Mouse (Mus musculus) embryo, embryonic 10 days (tissue): ENCODE results near the gene Cfap97d1.

Experiments
- DNase-seq: peaks from one replicate; pipeline ENCODE4 v3.0.0-alpha.2; 2015; ENCODE audit warnings: low spot score

The Cfap97d1 gene

GRCm38 (mm10) chr11:102011510-102011909 lies 27.4 kb downstream of the Cfap97d1 start:
- DNase-seq = no peak

- no peak for DNase-seq
Observed at GRCm38 (mm10) chr11:102013201-102013600, 29.1 kb downstream of the Cfap97d1 start.

GRCm38 (mm10) chr11:102015472-102015871 lies 31.4 kb downstream of the Cfap97d1 start:
- no peak for DNase-seq

DNA sequence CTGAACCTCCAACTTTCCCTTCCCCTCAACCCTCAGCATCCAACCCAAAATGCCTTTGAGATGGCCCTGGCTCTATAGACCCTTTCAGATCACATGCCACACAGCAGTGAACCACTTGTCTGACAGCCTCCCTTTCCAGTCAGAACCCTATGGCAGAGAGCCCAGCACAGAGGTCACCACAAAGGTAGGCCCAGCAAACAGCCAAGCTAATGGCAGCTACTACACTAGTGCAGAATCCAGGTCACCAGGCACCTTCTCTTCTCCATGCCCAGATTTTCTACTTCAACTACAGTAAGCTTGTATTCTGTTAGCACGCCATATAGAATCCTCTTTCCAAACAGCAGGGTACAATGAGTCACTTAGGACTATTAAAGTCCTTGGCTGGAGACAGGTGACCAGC lies 32.1 kb downstream of the Cfap97d1 start:
- DNase-seq = no peak

- no peak for DNase-seq
Observed at GRCm38 (mm10) chr11:102019736-102020135, 35.7 kb downstream of the Cfap97d1 start.

DNA sequence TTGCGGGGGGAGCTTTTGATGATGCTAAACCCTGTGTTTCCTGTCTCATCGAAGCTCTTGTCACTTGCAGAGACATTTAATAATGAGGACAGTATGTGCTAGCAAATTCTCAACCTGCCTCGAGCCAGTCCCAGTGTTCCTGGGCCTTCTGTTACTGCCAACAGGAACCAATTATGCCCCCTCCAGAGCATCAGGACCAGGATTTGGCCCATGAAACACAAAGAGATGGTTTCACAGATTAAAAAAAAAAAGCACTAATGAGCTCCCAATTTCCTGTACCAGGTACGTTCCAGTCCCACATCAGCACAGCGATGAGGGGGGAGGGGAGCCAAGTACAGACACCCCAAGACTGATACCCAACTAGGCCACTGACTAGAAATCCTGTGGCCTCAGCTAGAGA lies 37.1 kb downstream of the Cfap97d1 start:
- DNase-seq = no peak

DNA sequence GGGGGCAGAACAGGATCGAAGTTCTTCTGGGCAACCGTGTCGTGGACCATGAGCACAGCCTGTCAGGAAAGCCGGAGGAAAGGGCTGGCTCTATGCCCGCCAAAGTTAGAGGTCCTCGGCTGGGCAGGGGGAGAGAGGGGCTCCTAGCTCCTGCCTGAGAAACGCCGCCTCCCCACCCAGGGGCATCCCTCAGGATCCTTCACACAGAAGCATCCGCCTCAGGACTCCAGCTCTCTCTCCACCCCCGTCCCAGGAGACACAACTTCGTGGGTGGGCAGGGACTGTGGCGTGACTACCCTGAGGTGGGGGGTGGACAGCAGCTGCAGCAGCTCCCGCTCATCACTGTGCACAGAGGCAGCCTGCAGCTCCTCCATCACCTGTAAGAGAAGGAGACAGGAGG lies 39.3 kb downstream of the Cfap97d1 start:
- DNase-seq = no peak

- DNase-seq = no peak
Observed at GRCm38 (mm10) chr11:102024084-102024758, 40.1 kb downstream of the Cfap97d1 start.

DNA sequence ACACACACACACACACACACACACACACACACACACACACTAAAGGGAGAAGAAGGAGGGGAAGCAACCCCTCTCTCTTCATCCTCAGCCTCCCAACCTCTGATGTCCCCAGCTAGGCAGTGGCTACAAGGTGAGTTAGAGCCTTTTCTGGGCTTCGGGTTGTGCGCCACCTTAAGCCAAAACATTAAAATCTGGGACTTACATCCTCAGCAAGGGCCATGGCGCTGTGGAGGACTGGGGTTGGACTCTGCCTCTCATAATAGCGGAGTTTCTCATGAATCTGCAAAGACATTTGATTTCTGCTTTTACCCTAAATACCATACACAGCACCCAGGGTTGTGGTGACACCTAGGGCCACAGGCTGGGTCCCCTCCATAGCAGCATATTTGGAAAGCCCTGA lies 40.8 kb downstream of the Cfap97d1 start:
- DNase-seq = no peak

DNA sequence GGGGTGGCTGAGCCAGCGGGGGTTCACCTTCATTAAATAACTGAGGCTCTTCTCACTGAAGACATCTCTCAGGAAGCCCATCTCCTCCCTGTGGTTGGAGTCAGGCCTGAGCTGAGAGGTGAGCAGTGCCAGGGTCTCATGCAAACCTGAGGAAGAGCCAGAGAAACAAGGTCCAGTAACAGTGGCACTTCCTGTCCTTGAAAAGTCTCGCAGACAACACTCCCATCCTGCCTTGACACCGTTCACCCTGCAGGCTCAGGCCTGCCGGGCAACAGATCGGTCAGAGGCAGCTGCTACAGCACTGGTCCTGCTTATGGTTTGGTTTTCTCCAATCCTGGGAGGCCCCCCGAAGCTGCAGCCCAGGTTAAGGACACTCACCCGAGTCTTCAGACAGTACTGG lies 41.3 kb downstream of the Cfap97d1 start:
- no peak for DNase-seq

GRCm38 (mm10) chr11:102025991-102026660 lies 42.0 kb downstream of the Cfap97d1 start:
- peak; percentile 27 for DNase-seq

- DNase-seq = peak; percentile 91
Observed at GRCm38 (mm10) chr11:102026694-102027360, 42.7 kb downstream of the Cfap97d1 start.

DNA sequence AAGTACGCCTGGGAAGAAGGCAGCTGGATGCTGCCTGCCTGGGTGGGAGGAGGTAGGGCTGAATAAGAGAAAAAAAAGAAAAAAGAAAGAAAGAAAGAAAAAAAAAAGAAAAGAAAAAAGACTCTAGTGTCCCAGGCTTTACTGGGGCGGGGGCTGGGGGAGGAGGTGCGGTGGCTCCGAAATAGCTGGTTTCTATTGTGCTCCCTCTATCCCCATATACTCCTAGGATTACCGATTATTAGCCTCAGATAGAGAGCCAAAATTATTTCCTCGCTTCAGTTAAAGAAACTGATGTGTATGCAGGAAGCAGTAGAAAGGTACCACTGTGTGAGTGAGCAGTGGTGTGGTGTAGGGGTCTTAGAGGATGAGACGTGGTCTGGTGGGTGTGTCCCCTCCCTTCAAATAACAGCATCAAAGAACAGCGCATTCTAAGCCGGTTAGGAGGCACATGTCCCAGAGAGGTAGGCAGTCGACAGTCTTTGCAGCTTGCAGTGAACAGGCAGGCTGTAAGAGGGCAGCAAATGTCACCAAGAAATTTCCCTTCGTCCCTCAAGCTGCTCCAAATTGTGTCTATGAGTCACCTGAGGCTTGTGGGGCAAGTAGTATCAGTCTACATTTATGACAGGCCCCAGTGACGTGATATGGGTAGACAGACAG lies 43.4 kb downstream of the Cfap97d1 start:
- DNase-seq = peak; percentile 32

GRCm38 (mm10) chr11:102028087-102028816 lies 44.2 kb downstream of the Cfap97d1 start, which contains the start of gene Mpp3:
TSS of gene Mpp3 (minus strand) at chr11:102028461.
- DNase-seq = no peak

GRCm38 (mm10) chr11:102029304-102029703 lies 45.2 kb downstream of the Cfap97d1 start:
- DNase-seq = no peak

DNA sequence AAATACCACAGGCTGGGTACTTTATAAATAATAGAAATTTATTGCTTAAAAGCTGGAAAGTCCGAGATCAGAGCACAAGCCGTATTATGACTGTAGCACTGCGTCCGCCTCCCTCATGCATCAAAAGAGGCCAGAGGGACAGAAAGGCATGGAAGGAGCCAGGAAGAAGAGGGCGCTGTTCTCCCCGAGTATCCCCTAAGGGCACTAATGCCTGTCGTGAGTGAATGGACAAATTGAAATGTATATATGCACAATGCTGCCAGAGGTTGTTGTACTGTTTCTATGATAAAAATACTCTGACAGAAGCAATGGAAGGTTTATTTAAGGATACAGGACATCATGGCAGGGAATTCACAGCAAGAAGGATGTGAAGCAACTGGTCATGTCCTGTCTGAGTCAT lies 45.9 kb downstream of the Cfap97d1 start:
- DNase-seq = peak; percentile 26

DNA sequence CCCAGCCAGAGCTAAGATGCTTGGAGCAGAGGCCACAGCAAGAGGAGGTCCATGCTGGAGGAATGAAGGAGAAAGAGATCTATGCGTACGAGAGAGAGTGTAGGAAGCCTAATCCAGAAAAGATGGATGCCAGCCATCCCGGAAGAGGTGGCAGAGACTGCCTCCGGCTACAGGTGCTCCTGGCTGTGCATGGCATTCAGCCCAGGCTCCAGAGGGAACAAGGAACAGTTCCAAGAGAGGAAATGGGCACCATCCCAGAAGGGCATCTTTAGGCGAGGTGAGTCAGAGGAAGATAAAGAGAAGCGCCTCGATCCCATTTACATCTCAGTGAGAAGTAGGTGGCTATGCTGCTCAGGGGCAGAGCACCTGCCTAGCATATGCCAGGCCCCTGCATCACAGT lies 47.1 kb downstream of the Cfap97d1 start:
- no peak for DNase-seq

DNA sequence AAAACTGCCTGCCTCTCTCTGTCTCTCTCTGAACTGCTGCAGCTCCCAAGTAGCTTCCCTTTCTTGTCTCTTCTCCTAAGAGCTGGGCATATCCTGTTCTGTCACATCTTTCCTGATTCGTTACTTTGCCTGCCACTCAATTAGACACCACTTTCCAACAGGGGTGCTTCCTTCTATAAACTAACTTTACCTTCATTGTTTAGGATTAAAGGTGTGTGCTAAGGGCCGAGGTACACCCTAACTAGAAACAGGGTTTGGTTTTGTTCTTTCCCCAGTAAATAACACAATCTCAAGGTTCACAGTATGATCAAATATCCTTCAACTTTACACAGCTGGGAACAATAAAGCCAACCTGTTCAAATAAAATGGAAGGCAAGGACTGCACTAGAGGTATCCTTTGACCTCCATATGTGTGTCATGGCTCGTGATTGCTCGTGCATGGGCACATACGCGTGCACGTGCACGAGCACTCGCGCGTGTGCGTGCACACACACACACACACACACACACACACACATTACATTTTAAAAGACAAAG lies 49.0 kb downstream of the Cfap97d1 start:
- DNase-seq = no peak

GRCm38 (mm10) chr11:102034887-102035286 lies 50.8 kb downstream of the Cfap97d1 start:
- no peak for DNase-seq

DNA sequence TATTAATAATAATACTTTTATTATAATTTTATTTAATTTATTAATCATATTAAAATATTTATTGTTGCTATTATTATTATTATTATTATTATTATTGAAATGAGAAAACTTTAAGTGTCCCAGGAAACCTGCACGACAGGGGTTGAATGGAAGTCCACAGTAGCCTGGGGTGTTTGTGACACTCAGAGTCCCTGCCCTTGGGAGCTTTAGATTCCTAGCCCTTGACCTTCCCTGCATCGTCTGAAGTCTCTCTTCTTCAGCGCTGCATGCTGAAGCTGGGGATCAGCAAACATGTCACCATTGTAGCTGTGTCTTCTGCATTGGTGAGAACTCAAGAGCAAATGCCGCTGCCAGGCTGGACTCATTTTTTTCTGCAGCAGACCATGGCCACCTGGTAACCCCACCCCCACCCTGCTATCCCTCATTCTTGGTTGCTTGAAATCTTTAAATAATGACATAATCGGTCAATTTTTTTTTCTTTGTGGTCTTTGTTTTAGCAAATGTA lies 51.4 kb downstream of the Cfap97d1 start:
- DNase-seq = no peak

DNA sequence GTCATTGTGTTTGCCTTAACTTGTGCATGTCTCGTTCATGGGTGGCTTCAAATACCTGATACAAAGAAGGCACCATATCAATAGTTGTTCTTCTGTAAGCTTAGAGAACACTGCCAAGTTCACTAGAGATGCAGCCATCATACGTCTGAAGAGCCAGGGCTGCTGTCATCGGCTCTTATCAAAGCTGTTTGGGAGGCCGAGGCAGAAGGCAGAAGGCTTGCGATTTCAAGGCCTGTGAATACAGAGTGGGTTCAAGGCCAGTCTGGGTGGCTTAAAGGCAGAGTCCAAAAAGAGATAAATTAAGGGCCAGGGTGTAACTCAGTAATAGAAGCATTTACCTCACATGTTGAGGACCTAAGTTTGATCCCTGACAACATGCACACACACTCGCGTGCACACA lies 52.3 kb downstream of the Cfap97d1 start:
- no peak for DNase-seq
